Mouse (Mus musculus) hindbrain, embryonic 10.5 days (tissue): ENCODE data around the gene Pgam5. TPM values are rescaled to one million over a fixed set of nuclear protein-coding genes. Genes with fewer than 3 reads are reported as not detected.

Experiments used
- DNase-seq: peaks from one replicate; pipeline ENCODE4 v3.0.0-alpha.2; 2017; ENCODE audit warnings: low spot score
- H3K27ac ChIP-seq: fragments of 300-500 bp; sonication (generic); 2 replicates; pipeline ENCODE4 v1.5.1; 2016; ENCODE audit warnings: mild to moderate bottlenecking, moderate library complexity
- H3K27me3 ChIP-seq: fragments of 300-500 bp; sonication (generic); 2 replicates; pipeline ENCODE4 v1.6.1; 2016; ENCODE audit warnings: mild to moderate bottlenecking; ENCODE audit not compliant: poor library complexity, insufficient read depth, severe bottlenecking
- H3K36me3 ChIP-seq: fragments of 300-500 bp; sonication (generic); 2 replicates; pipeline ENCODE4 v1.6.1; 2016; ENCODE audit warnings: mild to moderate bottlenecking, moderate library complexity
- H3K4me1 ChIP-seq: fragments of 300-500 bp; sonication (generic); replicated peaks from 2 replicates; pipeline ENCODE4 v1.6.1; 2016; ENCODE audit warnings: mild to moderate bottlenecking
- H3K4me3 ChIP-seq: fragments of 300-500 bp; sonication (generic); 2 replicates; pipeline ENCODE4 v1.5.1; 2016; ENCODE audit warnings: mild to moderate bottlenecking, moderate library complexity
- H3K9me3 ChIP-seq: fragments of 300-500 bp; sonication (generic); 2 replicates; pipeline ENCODE4 v1.6.1; 2016; ENCODE audit warnings: mild to moderate bottlenecking, moderate library complexity
- WGBS: fragments of 180-500 bp; shearing (Covaris S2); methylation state at CpG from one replicate; pipeline ENCODE4 v1.1.7; 2016; 5-methylcytosine and 5-hydroxymethylcytosine counted together
- polyA plus RNA-seq: library from polyadenylated mRNA; unstranded; fragments of >200 nt; fragmentation: Nextera tagmentation; extraction: Ambion mirVana; gene quantifications from 2 replicates; pipeline ENCODE4 v1.2.1, GENCODE M21; 2016

Pgam5 gene
- polyA plus RNA-seq, 1 experiment from 2014 or later = 92.7 TPM

DNA sequence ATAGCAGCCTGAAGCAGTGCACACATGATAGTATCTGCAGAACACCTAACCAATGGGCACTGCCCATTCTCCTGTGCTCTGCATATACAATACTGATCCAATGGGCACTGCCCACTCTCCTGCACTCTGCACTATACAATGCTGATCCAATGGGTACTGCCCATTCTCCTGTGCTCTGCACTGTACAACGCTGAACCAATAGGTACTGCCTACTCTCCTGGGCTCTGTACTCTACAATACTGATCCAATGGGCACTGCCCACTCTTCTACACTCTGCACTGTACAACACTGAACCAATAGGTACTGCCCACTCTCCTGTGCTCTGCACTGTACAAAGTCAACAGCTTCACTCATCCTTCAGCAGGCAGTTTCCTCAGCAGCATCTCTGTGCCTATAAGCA lies 7.2 kb upstream of the Pgam5 start:
- no peaks in the 10 kb centered on the region for H3K36me3 ChIP-seq
- 91% methylated on average over 1 of the region's 1 CpGs for WGBS

DNA sequence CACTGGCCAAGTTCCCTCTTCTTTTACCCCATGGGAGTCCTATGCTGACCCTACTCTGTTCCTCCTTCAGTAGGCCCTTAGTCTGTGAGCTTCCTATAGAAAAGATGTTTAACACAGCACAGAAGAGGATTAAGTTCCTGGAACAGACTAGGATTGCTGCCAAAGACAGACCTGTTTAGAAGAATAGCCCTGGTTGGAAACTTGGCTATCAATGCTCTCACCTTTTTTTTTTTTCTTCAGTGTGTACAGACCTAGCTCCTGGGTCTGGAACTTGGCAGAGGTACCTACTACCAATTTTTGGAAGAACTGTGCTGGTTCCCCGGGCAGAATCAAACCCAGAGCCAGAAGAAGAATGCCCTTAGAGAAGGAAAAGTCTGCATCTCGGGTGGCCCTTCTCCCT lies 6.7 kb upstream of the Pgam5 start:
- no peaks in the 10 kb centered on the region for H3K9me3 ChIP-seq
- no peaks in the 10 kb centered on the region for H3K36me3 ChIP-seq
- WGBS = 86% methylated on average over 2 of the region's 2 CpGs
- no peak overlapping the region for H3K27ac ChIP-seq
- H3K4me1 ChIP-seq = no peaks in the 10 kb centered on the region
- H3K4me3 ChIP-seq = no peak overlapping the region
- no peak for DNase-seq
- no peaks in the 10 kb centered on the region for H3K27me3 ChIP-seq

More for the DNA sequence above, 7.2 kb upstream of the Pgam5 start:
- no peak for DNase-seq
- H3K27ac ChIP-seq = no peak overlapping the region
- no peak overlapping the region for H3K4me3 ChIP-seq
- H3K9me3 ChIP-seq = no peaks in the 10 kb centered on the region
- no peaks in the 10 kb centered on the region for H3K4me1 ChIP-seq
- no peaks in the 10 kb centered on the region for H3K27me3 ChIP-seq

DNA sequence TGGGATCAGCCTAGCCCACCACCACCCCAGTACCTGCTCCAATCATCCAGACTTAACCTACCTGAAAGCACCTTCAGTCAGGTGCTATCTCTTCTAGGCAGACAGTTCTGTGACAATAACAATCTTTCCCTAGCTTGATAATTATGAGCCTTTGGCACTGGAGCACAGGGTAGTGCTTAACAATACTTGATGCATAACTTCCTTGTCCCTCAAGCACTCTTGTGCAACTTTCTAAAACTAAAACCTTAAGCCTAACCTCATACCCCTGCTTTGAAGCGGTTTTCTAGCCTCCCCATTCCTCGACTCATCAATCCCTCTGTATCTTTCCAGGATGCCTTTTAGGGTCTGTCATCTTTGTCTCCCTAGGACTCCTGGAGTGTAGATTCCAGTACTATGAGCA lies 5.1 kb upstream of the Pgam5 start:
- no peak for DNase-seq
- no peaks in the 10 kb centered on the region for H3K4me1 ChIP-seq
- H3K9me3 ChIP-seq = no peaks in the 10 kb centered on the region
- no peak overlapping the region for H3K4me3 ChIP-seq
- H3K27ac ChIP-seq = no peak overlapping the region
- no peaks in the 10 kb centered on the region for H3K27me3 ChIP-seq
- H3K36me3 ChIP-seq = no peaks in the 10 kb centered on the region
- WGBS = 74% methylated on average over 2 of the region's 2 CpGs

GRCm38 (mm10) chr5:110274147-110274546 lies 4.4 kb upstream of the Pgam5 start:
- WGBS = 83% methylated on average over 4 of the region's 4 CpGs
- no peak for DNase-seq
- Histone ChIP-seq H3K9me3 (no peaks in the 10 kb centered on the region), H3K27ac (no peak overlapping the region), H3K36me3 (no peaks in the 10 kb centered on the region), H3K4me3 (no peak overlapping the region), H3K4me1 (no peaks in the 10 kb centered on the region), H3K27me3 (no peaks in the 10 kb centered on the region)

- Histone ChIP-seq H3K27me3 (no peaks in the 10 kb centered on the region), H3K4me3 (no peak overlapping the region), H3K9me3 (no peaks in the 10 kb centered on the region), H3K36me3 (peaks cover 27% of the 10 kb centered on the region), H3K4me1 (peaks cover 7% of the 10 kb centered on the region), H3K27ac (no peak overlapping the region)
- no peak for DNase-seq
- WGBS = 92% methylated on average over 6 of the region's 6 CpGs
Measured at GRCm38 (mm10) chr5:110270242-110270641, 529 bp upstream of the Pgam5 start.

- H3K27ac ChIP-seq = no peak overlapping the region
- no peak for DNase-seq
- 93% methylated on average over 4 of the region's 4 CpGs for WGBS
- H3K4me1 ChIP-seq = peaks cover 7% of the 10 kb centered on the region
- H3K27me3 ChIP-seq = no peaks in the 10 kb centered on the region
- H3K9me3 ChIP-seq = no peaks in the 10 kb centered on the region
- H3K4me3 ChIP-seq = no peak overlapping the region
- H3K36me3 ChIP-seq = peaks cover 56% of the 10 kb centered on the region
Measured at GRCm38 (mm10) chr5:110266941-110267340, 2.8 kb downstream of the Pgam5 start.

- Histone ChIP-seq H3K27me3 (no peaks in the 10 kb centered on the region), H3K4me1 (no peaks in the 10 kb centered on the region), H3K4me3 (no peak overlapping the region), H3K27ac (no peak overlapping the region), H3K36me3 (peaks cover 98% of the 10 kb centered on the region), H3K9me3 (no peaks in the 10 kb centered on the region)
- 83% methylated on average over 2 of the region's 2 CpGs for WGBS
- no peak for DNase-seq
Measured at GRCm38 (mm10) chr5:110244091-110244490, 25.6 kb downstream of the Pgam5 start.

DNA sequence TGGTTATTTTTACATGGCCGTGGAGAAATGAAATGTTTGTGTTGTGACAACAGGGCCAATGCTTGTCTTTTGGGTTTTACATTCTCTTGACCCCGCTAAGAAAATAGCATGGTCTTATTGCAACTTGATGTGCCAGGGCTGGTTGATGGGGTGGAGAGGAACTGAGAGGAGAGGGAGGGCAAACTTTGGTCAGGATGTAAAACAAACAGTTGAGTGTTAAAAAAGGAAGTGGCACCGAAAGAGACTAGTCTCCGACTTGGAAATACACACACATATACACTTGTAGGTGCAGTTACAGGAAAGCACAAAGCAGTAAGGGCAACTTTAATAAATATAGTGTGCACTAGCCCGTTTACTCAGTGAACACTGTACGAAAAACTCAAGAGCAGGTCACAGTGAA lies 37.4 kb downstream of the Pgam5 start:
- Histone ChIP-seq H3K36me3 (peaks cover 39% of the 10 kb centered on the region), H3K9me3 (no peaks in the 10 kb centered on the region), H3K27me3 (no peaks in the 10 kb centered on the region), H3K4me1 (peaks cover 20% of the 10 kb centered on the region), H3K27ac (no peak overlapping the region), H3K4me3 (peak overlapping the region; percentile 95; the same call in 1 of the 2 replicates)
- 94% methylated on average over 6 of the region's 6 CpGs for WGBS
- no peak for DNase-seq

GRCm38 (mm10) chr5:110231638-110232037 lies 38.1 kb downstream of the Pgam5 start:
- Histone ChIP-seq H3K27me3 (no peaks in the 10 kb centered on the region), H3K9me3 (no peaks in the 10 kb centered on the region), H3K4me1 (peaks cover 20% of the 10 kb centered on the region), H3K36me3 (peaks cover 35% of the 10 kb centered on the region), H3K27ac (peak overlapping the region; percentile 95), H3K4me3 (peak overlapping the region; percentile 95)
- peak; percentile 7 for DNase-seq
- WGBS = 49% methylated on average over 13 of the region's 13 CpGs

- under 1% methylated on average over 81 of the region's 81 CpGs for WGBS
- DNase-seq = peak; percentile 94
- peaks cover 20% of the 10 kb centered on the region for H3K4me1 ChIP-seq
- H3K27me3 ChIP-seq = no peaks in the 10 kb centered on the region
- peak within 1 kb of the TSS; percentile 95 for H3K4me3 ChIP-seq
- H3K9me3 ChIP-seq = no peaks in the 10 kb centered on the region
- peaks cover 28% of the 10 kb centered on the region for H3K36me3 ChIP-seq
- H3K27ac ChIP-seq = peak within 1 kb of the TSS; percentile 95
Measured at GRCm38 (mm10) chr5:110230780-110231461, 38.8 kb downstream of the Pgam5 start, which contains the start of gene Ankle2. Ankle2 (plus strand) TSS chr5:110231004.

DNA sequence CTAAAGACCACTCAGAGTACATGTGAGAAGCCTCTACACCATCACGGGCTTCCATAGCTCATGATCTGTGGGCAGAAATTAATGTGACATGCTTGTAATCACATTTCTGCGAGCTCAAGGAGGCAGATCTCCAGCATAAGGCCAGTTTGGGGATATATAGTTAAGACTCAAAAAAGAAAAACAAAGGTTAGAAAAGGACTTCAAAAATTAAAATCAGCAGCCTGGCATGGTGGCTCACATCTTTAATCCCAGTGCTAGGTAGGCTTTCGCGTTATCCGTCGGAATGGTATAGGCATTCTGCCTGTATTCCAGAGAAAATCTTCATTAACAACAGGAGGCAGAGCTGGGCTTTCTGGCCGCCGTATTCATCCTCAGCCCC lies 39.3 kb downstream of the Pgam5 start:
- WGBS = 10% methylated on average over 8 of the region's 8 CpGs
- H3K4me1 ChIP-seq = peaks cover 20% of the 10 kb centered on the region
- no peak for DNase-seq
- H3K4me3 ChIP-seq = peak overlapping the region; percentile 95
- H3K36me3 ChIP-seq = peaks cover 24% of the 10 kb centered on the region
- no peaks in the 10 kb centered on the region for H3K9me3 ChIP-seq
- no peaks in the 10 kb centered on the region for H3K27me3 ChIP-seq
- peak overlapping the region; percentile 95 for H3K27ac ChIP-seq

DNA sequence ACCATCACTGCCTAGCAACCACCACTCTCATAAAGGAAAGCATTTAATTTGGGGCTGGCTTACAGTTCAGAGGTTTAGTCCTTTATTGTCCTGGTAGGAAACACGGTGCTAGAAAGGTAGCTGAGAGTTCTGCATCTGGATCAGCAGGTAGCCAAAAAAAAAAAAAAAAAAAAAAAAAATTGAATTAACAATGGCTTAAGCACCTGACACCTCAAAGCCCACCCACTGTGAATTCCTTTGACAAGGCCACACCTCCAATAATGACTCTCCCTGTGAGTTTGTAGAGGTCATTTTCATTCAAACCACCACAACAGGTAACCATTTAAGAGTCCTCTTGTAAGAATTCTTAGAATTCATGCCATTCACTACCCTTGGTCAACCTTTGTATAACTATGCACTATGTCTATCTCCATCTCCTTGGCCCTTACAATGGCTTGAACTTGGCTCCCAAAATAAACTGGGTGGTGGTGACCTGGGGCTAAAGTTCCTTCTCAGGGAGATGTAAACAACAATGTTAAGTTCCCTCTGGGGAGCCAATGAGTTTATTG lies 42.3 kb downstream of the Pgam5 start:
- Histone ChIP-seq H3K27ac (no peak overlapping the region), H3K27me3 (no peaks in the 10 kb centered on the region), H3K36me3 (peaks cover 34% of the 10 kb centered on the region), H3K4me1 (peaks cover 15% of the 10 kb centered on the region), H3K9me3 (no peaks in the 10 kb centered on the region), H3K4me3 (no peak overlapping the region)
- WGBS = 30% methylated on average over 1 of the region's 1 CpGs
- no peak for DNase-seq

GRCm38 (mm10) chr5:110225056-110225455 lies 44.7 kb downstream of the Pgam5 start:
- Histone ChIP-seq H3K36me3 (peaks cover 58% of the 10 kb centered on the region), H3K4me1 (peaks cover 3% of the 10 kb centered on the region), H3K27ac (no peak overlapping the region), H3K9me3 (no peaks in the 10 kb centered on the region), H3K4me3 (no peak overlapping the region), H3K27me3 (no peaks in the 10 kb centered on the region)
- no peak for DNase-seq
- WGBS = 95% methylated on average over 3 of the region's 3 CpGs
